Mouse (Mus musculus): ENCODE measurements at regions not wholly inside any gene's neighbourhood (a gene's known extent, or its start where the extent isn't known, plus 50 kb on each side); places are given as distances from the start of the nearest gene placed in this dataset.
"Not testable (repeated sequence)": the region's sequence is repeated elsewhere in the genome, so short reads cannot be mapped to it uniquely, and the experiment has no call there.

DNA sequence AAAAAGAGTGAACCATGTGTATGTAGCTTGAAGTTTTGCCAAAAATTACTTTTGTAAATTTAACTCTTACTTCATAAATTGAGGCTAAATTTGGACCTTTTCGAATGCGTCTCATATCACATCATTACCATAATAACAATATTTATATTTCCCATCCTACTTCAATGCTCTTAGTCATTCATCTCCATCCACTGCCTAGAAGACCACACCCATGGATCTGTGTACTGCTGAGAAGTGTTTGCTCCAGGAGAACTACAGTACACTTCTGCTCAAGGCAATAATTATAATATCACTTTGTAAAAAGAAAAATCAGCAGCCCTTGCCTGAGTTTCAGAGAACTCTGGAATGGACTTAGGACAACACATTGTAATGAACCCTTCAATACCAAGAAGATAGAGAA, 133.6 kb downstream of the Mat2b start:
- H3K4me2 ChIP-seq (replicated peaks): no peak overlapping the region
- no peak for ATAC-seq
- H3K9ac ChIP-seq: no peak overlapping the region
- H3K4me1 ChIP-seq (replicated peaks): no peaks in the 10 kb centered on the region
- no peaks in the 10 kb centered on the region for H3K36me3 ChIP-seq
- no peaks in the 10 kb centered on the region for H3K9me3 ChIP-seq
- no peaks in the 10 kb centered on the region for H3K27me3 ChIP-seq (replicated peaks)
- 85% methylated on average over 2 of the region's 2 CpGs for WGBS
- H3K27ac ChIP-seq: no peak overlapping the region
- H3K4me3 ChIP-seq (replicated peaks): no peak overlapping the region

DNA sequence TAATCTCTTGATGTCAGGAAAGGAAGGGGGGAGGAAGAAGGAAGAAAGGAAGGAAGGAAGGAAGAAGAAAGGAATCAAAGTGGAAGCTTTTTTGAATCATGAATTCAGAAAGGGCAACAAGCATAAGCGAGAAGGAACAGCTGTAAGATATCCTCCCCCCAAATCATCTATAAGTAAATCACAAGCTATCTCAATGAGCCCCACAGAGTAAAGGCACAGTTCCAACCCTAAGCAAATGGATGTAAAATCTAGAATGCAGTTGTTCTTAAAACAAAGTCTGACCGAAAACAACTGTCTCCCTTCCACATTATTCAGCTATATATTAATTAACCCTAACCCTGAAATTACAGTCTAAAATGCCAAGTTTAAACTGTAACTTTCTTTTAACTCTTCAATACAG, 136.5 kb downstream of the Mat2b start:
- H3K4me2 ChIP-seq (replicated peaks): no peak overlapping the region
- no peak overlapping the region for H3K9ac ChIP-seq
- H3K4me3 ChIP-seq (replicated peaks): no peak overlapping the region
- WGBS: 65% methylated on average over 2 of the region's 2 CpGs
- no peaks in the 10 kb centered on the region for H3K27me3 ChIP-seq (replicated peaks)
- H3K36me3 ChIP-seq: no peaks in the 10 kb centered on the region
- ATAC-seq: no peak
- H3K27ac ChIP-seq: no peak overlapping the region
- no peaks in the 10 kb centered on the region for H3K9me3 ChIP-seq
- H3K4me1 ChIP-seq (replicated peaks): no peaks in the 10 kb centered on the region

DNA sequence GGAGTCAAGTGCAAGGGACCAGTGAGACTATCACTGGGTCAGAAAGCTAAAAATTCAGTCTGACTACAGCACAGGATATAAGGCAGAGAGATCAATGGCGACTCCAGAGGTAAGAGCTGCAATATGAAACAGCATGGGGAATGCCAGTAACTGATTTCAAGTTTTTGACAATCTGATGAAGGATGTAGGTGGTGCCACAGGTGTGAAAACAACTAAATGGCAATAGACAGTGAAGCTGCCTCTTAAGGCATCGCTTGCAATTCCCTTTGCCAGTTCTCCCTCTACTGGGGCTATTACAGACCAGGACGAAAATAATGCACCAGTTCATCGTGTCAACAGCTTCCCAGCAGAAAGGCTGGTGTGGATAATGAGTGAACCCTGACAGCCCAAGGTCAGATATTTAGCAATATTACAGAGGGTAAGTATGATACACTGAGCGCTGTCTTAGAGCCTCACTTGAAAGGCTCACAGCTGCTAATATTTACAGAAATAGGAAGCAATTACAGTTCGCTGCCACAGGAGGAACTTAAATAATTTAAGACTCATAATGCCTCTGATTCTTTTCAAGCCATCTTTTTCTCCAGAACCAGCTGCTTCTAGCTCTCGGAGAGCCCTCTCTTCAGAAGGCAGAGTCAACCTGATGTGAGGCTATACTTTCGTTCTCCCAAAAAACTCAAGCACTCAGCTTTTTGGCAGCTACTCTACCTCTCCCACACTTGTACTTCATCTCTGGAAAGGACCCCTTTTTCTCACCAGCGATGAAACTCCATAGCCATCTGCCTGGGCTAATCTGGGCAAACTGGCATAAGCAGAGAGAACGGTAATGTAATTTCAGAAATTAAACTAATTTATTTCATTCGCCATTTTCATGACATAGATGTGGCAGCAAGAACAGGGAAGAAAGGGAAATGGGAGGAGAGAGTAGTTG, 139.9 kb downstream of the Mat2b start:
- Histone ChIP-seq H3K27me3 (replicated peaks) (no peaks in the 10 kb centered on the region), H3K4me2 (replicated peaks) (no peak overlapping the region), H3K9ac (no peak overlapping the region), H3K4me1 (replicated peaks) (no peaks in the 10 kb centered on the region), H3K4me3 (replicated peaks) (no peak overlapping the region), H3K27ac (no peak overlapping the region), H3K9me3 (no peaks in the 10 kb centered on the region), H3K36me3 (no peaks in the 10 kb centered on the region)
- 56% methylated on average over 11 of the region's 11 CpGs for WGBS
- ATAC-seq: no peak

DNA sequence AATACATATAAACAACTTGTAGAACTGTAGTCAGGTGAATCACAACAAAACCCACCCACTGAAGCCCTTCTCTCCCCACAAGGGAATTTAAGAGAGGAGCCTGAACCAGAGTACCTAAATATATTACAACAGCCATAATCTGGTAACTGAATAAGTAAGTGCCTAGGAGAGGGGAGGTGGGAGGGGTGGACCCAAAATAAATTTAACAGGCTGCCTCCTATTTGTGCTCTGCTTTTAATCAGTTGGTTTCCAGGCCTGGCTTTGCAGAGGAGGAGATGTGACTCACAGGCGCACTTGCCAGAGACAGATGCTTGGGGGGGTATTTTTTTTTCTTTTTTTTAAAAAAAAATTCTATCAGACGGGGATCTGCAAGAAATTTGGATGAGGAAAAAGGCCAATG, 142.9 kb downstream of the Mat2b start:
- 47% methylated on average over 2 of the region's 2 CpGs for WGBS
- no peaks in the 10 kb centered on the region for H3K9me3 ChIP-seq
- H3K27ac ChIP-seq: no peak overlapping the region
- no peak overlapping the region for H3K4me2 ChIP-seq (replicated peaks)
- H3K9ac ChIP-seq: no peak overlapping the region
- no peaks in the 10 kb centered on the region for H3K36me3 ChIP-seq
- H3K27me3 ChIP-seq (replicated peaks): no peaks in the 10 kb centered on the region
- H3K4me1 ChIP-seq (replicated peaks): no peaks in the 10 kb centered on the region
- no peak overlapping the region for H3K4me3 ChIP-seq (replicated peaks)
- no peak for ATAC-seq

DNA sequence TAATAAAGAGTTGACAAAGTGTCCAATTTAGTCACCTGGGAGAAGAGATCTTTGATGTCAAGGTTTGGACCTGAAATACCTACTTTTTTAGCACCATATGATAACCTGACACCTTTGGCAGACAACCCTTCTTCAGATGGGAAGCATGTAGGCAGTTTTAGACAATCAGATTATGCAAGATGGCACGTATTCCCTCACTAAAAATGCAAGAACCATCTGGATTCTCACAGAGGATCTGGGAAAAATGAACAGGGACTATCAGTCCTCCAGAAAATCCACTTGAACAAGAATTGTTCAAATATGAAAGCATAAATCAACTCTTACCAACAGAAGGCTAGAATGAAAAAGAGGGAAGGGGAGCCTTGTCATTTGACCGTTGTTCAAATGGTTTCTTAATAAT, 148.4 kb downstream of the Mat2b start:
- H3K27ac ChIP-seq: no peak overlapping the region
- no peaks in the 10 kb centered on the region for H3K36me3 ChIP-seq
- H3K4me1 ChIP-seq (replicated peaks): no peaks in the 10 kb centered on the region
- H3K4me3 ChIP-seq (replicated peaks): no peak overlapping the region
- no peaks in the 10 kb centered on the region for H3K27me3 ChIP-seq (replicated peaks)
- H3K9me3 ChIP-seq: no peaks in the 10 kb centered on the region
- no peak overlapping the region for H3K9ac ChIP-seq
- H3K4me2 ChIP-seq (replicated peaks): no peak overlapping the region
- ATAC-seq: no peak
- 81% methylated on average over 2 of the region's 2 CpGs for WGBS

DNA sequence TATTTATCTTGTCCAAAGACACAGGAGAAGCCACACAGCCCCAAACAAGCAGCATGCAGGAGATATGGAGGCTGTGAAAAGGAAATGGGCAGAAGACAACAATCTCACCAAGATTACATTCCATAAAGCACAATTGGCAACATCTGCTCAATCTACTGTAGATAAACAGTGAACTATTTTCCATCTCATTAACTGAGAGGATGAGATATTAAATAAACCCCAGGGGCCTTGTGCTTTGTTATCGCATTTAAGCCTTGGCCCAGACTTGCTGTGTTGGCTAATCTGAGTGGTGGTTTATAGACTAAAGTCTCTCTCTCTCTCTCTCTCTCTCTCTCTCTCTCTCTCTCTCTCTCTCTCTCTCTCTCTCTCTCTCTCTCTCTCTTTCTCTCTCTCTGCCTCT, 149.5 kb downstream of the Mat2b start:
- Histone ChIP-seq H3K36me3 (no peaks in the 10 kb centered on the region), H3K4me1 (replicated peaks) (no peaks in the 10 kb centered on the region), H3K4me3 (replicated peaks) (no peak overlapping the region), H3K27ac (no peak overlapping the region), H3K4me2 (replicated peaks) (no peak overlapping the region), H3K9me3 (no peaks in the 10 kb centered on the region), H3K9ac (no peak overlapping the region), H3K27me3 (replicated peaks) (no peaks in the 10 kb centered on the region)
- ATAC-seq: no peak
- WGBS: 72% methylated on average over 1 of the region's 1 CpGs

DNA sequence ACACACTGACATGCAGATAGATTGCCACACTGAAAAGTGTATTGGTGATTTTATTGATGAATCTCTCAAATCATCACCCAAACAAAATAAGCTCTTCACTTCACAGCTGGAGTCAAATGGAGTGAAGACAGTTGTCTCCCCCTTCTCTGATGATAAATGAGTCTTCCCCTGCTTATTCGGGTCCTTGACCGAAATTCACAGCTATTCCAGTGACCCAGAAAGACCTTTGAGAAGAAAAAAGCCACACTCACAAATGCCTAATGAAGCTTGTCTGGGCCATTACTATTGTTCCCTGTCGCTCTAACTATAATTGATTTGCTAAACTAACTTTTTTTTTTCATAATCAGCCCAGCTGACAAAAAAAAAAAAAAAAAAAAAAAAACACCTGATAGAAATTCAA, 154.8 kb downstream of the Mat2b start:
- Histone ChIP-seq H3K4me2 (replicated peaks) (no peak overlapping the region), H3K9me3 (no peaks in the 10 kb centered on the region), H3K4me3 (replicated peaks) (no peak overlapping the region), H3K27ac (no peak overlapping the region), H3K27me3 (replicated peaks) (no peaks in the 10 kb centered on the region), H3K36me3 (no peaks in the 10 kb centered on the region), H3K4me1 (replicated peaks) (no peaks in the 10 kb centered on the region), H3K9ac (no peak overlapping the region)
- WGBS: 54% methylated on average over 3 of the region's 3 CpGs
- no peak for ATAC-seq

DNA sequence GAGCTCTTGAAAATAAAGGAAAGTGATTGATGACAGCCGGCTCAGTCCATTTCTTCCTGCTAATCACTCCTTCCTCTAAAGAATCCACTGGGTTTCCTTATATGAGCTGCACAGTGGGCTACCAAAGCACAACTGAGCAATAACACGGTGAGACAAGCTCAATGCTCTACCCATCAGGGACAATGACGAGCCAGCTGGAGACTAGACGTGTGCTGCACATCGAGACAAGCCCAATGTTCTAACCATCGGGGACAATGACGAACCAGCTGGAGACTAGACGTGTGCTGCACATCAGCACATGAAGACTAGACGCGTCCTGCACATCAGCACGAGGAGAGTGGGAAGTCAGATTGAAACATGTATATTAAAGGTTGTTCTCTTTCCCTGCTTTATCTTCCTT, 155.2 kb downstream of the Mat2b start:
- H3K4me2 ChIP-seq (replicated peaks): no peak overlapping the region
- no peaks in the 10 kb centered on the region for H3K27me3 ChIP-seq (replicated peaks)
- H3K27ac ChIP-seq: no peak overlapping the region
- H3K36me3 ChIP-seq: no peaks in the 10 kb centered on the region
- no peaks in the 10 kb centered on the region for H3K4me1 ChIP-seq (replicated peaks)
- no peak overlapping the region for H3K4me3 ChIP-seq (replicated peaks)
- no peak for ATAC-seq
- H3K9ac ChIP-seq: no peak overlapping the region
- WGBS: 82% methylated on average over 11 of the region's 11 CpGs
- no peaks in the 10 kb centered on the region for H3K9me3 ChIP-seq

DNA sequence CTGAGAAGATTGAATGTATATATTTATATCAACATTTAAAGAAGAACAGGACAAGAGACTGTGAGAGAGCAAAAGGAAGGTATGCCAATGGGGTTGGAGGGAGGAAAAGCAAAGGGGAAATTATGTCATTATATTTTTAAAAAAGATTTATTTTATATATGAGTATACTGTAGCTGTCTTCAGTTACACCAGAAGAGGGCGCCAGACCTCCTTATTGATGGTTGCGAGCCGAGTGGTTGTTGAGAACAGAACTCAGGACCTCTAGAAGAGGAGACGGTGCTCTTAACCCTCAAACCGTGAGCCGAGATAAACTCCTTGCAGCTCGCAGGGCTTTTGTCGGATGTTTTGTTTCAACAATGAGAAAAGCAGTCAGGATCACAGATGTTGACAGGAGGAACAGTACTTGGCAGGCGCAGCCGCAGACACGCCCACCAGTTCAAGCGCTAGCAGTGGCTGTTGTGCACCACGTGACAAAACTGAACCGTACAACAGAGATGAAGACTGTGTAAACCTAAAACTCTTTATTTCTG, 158.7 kb downstream of the Mat2b start:
- Histone ChIP-seq H3K4me3 (replicated peaks) (no peak overlapping the region), H3K9ac (no peak overlapping the region), H3K4me1 (replicated peaks) (no peaks in the 10 kb centered on the region), H3K27me3 (replicated peaks) (no peaks in the 10 kb centered on the region), H3K27ac (no peak overlapping the region), H3K36me3 (no peaks in the 10 kb centered on the region), H3K9me3 (no peaks in the 10 kb centered on the region), H3K4me2 (replicated peaks) (no peak overlapping the region)
- WGBS: 82% methylated on average over 14 of the region's 14 CpGs
- no peak for ATAC-seq

DNA sequence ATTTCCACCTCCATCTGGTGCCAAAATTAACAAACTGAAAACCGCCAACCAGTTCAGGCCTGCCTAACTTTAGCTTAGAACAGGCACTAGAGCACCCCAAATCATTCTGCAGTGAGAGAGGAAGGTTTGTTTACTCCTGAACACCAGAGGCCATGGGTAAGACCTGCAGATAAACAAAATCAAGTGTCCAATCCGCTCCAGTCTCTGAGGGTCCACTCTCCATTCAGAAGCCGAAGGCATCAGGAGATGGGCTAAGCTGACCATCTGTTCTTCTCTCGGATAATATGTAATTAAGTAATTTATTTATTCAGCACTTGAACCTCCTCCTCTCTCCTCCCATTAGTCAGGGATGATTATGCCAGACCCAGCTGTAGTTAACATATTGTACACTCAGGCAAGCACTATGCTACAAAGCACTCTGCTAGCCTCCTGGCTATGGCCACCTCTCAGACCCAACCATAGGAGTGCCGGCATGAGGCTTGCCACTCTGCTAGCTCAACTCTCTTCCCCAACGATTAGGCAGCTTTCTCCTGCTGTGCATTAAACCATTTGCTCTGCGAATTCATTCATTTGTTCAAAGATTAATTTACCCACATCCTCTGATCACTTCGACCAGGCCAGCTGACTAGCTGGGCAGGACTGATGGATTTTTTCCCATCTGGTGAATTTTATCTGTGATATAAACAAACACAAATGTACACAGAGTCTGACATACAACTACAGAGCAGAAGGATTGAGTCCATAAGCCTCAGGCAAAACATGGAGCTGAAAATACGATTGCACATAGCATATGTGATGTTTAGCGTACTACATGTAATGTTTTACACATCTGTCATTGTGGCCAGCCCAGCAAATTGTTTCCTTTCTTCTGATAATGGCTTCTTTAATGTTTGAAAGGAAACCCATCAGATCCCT, 184.4 kb downstream of the Mat2b start:
- Histone ChIP-seq H3K9me3 (no peaks in the 10 kb centered on the region), H3K4me2 (replicated peaks) (no peak overlapping the region), H3K4me3 (replicated peaks) (no peak overlapping the region), H3K9ac (no peak overlapping the region), H3K36me3 (no peaks in the 10 kb centered on the region), H3K4me1 (replicated peaks) (no peaks in the 10 kb centered on the region), H3K27me3 (replicated peaks) (no peaks in the 10 kb centered on the region), H3K27ac (no peak overlapping the region)
- ATAC-seq: peak; percentile 63; the same call in 1 of the 2 replicates
- WGBS: 58% methylated on average over 10 of the region's 10 CpGs

DNA sequence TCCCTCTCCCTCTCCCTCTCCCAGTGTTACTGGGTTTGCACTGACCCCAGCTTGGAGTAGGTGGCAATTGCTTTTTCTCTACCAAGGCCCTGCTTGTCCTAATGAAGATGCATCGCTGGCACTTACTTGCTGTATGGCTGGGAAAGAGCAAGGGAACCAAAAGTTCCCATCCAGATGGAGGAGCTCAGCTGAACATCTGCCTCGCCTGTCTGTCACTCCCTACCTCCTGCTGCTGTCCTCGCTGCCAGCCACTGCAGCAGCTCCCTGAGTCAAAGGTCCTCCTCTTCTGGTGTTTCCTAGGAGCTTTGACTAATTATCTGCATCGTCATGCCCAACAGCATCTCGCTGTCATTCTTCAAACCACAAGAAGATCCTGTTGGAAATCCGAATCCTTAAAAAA, 203.4 kb downstream of the Mat2b start:
- no peaks in the 10 kb centered on the region for H3K9me3 ChIP-seq
- H3K4me1 ChIP-seq (replicated peaks): no peaks in the 10 kb centered on the region
- no peak overlapping the region for H3K27ac ChIP-seq
- no peak overlapping the region for H3K4me2 ChIP-seq (replicated peaks)
- H3K9ac ChIP-seq: no peak overlapping the region
- no peak overlapping the region for H3K4me3 ChIP-seq (replicated peaks)
- ATAC-seq: no peak
- no peaks in the 10 kb centered on the region for H3K36me3 ChIP-seq
- 18% methylated on average over 6 of the region's 6 CpGs for WGBS
- H3K27me3 ChIP-seq (replicated peaks): no peaks in the 10 kb centered on the region

DNA sequence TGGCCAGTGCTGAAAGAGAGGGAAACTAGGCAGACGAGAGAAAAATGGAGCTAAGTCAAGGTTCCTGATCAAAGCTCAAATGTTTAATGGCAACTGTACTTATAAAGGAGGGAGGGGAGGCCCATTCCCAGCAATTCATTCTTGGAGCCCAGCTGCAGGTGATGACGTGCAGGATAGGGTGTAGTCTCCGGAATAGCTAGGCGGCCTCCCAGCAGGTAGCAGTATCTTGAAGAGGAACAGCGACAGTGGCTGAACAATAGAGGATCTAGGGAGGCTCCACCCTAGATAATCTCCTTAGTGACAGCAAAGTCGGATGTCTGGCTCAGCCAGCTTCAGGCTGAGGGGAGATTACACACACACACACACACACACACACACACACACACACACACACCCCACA, 216.8 kb downstream of the Mat2b start:
- H3K4me3 ChIP-seq (replicated peaks); H3K36me3 ChIP-seq; H3K27ac ChIP-seq; H3K9ac ChIP-seq; H3K4me1 ChIP-seq (replicated peaks); H3K27me3 ChIP-seq (replicated peaks); H3K9me3 ChIP-seq; ATAC-seq; H3K4me2 ChIP-seq (replicated peaks): not testable (repeated sequence)
- 45% methylated on average over 6 of the region's 6 CpGs for WGBS

Measured in intestine, embryonic 15.5 days (tissue).